Mouse (Mus musculus): ENCODE data around the gene Pno1.

Pno1 gene

DNA sequence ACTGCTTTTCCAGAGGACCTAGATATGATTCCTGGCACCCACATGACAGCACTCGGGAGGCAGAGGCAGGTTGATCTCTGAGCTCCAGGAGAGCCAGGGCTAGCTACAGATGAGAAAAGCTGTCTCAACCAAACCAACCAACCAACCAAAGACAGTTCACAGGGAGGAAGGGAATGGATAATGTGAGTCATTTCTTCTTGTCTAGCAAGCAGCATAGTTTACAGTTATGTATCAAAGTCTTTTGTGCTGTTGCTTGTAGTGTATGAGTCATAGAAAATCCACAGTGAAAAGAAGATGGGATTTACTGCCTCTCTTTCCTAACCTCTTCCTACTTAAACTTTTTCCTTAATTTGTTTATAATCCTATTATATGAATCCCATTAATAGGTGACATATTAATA is 34.7 kb downstream of the Pno1 start:
- no peak for DNase-seq

- DNase-seq: no peak
Measured at GRCm38 (mm10) chr11:17172300-17172699, 39.1 kb downstream of the Pno1 start.

- DNase-seq: no peak
Measured at GRCm38 (mm10) chr11:17170938-17171729, 40.2 kb downstream of the Pno1 start.

DNA sequence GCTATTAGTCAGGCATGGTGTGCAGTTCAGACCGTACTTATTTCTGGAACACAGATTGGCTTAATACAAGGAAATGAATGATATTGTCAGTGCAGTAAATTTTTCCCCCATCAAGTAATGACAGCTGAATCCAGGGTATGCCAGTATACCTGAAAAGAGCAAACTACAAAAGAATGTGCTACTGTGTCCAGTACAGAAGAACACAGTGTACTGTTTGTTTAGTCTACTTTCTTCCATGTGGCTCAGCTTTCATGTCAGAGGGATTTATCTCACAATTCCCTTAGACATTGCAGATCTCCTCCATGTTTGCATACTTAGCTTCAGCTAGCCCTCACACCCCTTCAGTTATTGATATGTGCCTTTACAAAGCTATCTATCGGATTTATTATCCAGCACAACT is 42.1 kb downstream of the Pno1 start:
- no peak for DNase-seq

GRCm38 (mm10) chr11:17166627-17167026 is 44.7 kb downstream of the Pno1 start:
- DNase-seq: no peak

DNA sequence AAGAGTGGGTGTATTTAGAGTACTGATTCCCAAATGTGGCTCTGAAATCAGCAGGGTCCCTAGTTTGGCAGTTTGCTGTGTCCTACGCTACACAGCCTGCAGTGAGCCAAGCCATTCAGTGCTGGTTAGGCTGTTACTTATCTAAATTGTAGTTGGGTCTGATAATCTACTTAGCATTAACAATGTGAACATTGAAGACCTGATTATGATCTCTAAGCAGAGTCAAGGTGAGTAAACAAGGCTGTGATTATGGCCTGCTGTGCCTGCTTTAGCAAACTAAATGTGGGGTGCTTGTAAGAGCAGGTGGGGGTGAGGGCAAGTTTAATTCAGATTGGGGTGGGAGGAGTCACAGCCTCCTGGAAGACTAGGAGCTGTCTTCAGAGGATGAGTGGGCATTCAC is 47.4 kb downstream of the Pno1 start:
- no peak for DNase-seq

GRCm38 (mm10) chr11:17160242-17160641 is 51.1 kb downstream of the Pno1 start:
- DNase-seq: peak; percentile 67

- DNase-seq: peak; percentile 62
Measured at GRCm38 (mm10) chr11:17159738-17160241, 51.6 kb downstream of the Pno1 start.

GRCm38 (mm10) chr11:17158858-17159737 is 52.3 kb downstream of the Pno1 start, which contains the start of gene Ppp3r1:
Gene Ppp3r1, plus strand, starts transcription at chr11:17159263.
- DNase-seq: peak; percentile 97

Measured in layer of hippocampus, adult 9-11 months (tissue).